Mouse (Mus musculus) cerebral cortex, adult 2 months (tissue): Measurements from ENCODE around the gene Cpn1.

Source experiments
- WGBS: fragments of 180-500 bp; shearing (Covaris S2); methylation state at CpG from one replicate; pipeline ENCODE4 v1.1.7; 2018; 5-methylcytosine and 5-hydroxymethylcytosine counted together

Cpn1 gene

DNA sequence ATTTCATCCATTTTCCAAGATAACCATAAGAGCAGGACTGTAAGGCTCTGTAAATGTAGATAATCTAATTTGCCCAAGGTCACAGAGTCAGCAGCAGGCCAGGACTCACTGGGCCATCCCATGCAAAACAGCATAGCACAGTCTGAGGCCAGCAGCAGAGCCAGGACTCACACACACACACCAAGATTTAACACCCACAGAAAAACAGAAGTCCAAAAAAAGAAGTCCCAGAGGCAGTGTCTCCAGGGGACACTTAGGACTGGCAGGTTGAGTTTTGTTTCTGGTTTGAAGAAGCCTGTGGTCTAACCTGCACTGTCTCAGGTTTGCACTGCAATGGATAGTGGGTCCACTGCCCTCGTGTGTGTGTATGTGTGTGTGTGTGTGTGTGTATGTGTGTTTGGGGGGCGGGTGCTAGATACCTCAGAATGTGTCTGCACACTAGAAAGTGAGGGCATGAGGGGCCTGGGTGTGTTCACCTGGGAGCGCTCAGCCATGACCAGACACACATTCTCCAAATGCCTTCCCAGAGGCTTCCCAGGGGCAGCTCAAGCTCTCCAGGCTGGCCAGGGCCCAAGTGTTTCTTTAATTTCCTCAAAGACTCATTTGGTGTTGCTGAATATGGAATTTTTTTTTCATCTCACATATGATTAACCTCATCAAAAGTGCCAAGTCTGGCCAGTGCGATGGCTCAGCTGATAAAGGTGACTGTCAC lies 73.4 kb downstream of the Cpn1 start:
- WGBS: 90% methylated on average over 4 of the region's 4 CpGs

GRCm38 (mm10) chr19:43906492-43906891 lies 79.9 kb downstream of the Cpn1 start:
- WGBS: 96% methylated on average over 7 of the region's 7 CpGs
